Mouse (Mus musculus) Patski (cell line): ENCODE measurements at regions not wholly inside any gene's neighbourhood (a gene's known extent, or its start where the extent isn't known, plus 50 kb on each side); places are given as distances from the start of the nearest gene placed in this dataset.
"Not testable (repeated sequence)": the region's sequence is repeated elsewhere in the genome, so short reads cannot be mapped to it uniquely, and the experiment has no call there.

ENCODE experiments used
- ATAC-seq: fragments of 100-300 bp; one replicate; pipeline ENCODE4 v1.8.0; 2021
- CTCF ChIA-PET: fragments of 350-600 bp; sonication (Branson Sonifier 250); formaldehyde crosslinking; loops from one replicate; lab custom pipeline; 2022; ENCODE audit warnings: inconsistent platforms; lab: Charles Lee
- POLR2A ChIA-PET: fragments of 350-600 bp; sonication (Branson Sonifier 250); formaldehyde crosslinking; loops from one replicate; lab custom pipeline; 2022; ENCODE audit warnings: antibody characterized with exemption, inconsistent platforms; lab: Charles Lee
- DNase-seq: peaks from one replicate; pipeline ENCODE4 v3.0.0-alpha.2; 2011; ENCODE audit warnings: low read depth, low spot score
- H3K27me3 ChIP-seq: fragments of 371-371 bp; one replicate; pipeline ENCODE4 v1.5.1; 2021
- CTCF ChIP-seq: fragments of 100-300 bp; IDR thresholded peaks from one replicate; pipeline ENCODE4 v1.5.1; 2021
- in situ Hi-C: fragments of 300-500 bp; cut with MboI; formaldehyde crosslinking; loops from 3 replicates; pipeline ENCODE4 v1.11.1; 2018; ENCODE audit warnings: low pct_unique_long_range_greater_than_20kb, mixed read lengths

DNA sequence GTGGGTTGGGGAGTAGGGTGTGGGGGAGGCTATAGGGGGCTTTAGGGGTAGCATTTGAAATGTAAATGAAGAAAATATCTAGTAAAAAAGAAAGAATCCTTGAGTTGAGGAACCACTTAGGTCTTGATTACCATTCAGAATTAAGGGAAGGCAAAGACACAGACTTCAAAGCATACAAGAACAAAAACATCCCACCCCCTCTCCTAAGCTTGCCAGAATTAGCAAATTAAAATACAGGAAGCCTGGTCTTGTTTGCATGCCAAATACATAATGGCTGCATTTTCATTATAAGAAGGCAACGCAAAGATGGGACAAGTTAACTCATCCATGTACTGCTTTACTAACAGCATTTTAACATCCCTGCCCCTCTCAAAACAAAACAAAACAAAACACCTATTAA is 61.6 kb upstream of the Emcn start:
- ATAC-seq (no peak), DNase-seq (no peak)
- no peaks in the 10 kb centered on the region for H3K27me3 ChIP-seq
- TF ChIP-seq CTCF: no peak
- in situ Hi-C loops: no loop called here
- ChIA-PET CTCF (no interaction called here), POLR2A (interaction anchor here (0.8 kb wide), 1 partner anchor 12 kb away, joined by 5 read pairs; no protein-coding TSS in a partner anchor)

DNA sequence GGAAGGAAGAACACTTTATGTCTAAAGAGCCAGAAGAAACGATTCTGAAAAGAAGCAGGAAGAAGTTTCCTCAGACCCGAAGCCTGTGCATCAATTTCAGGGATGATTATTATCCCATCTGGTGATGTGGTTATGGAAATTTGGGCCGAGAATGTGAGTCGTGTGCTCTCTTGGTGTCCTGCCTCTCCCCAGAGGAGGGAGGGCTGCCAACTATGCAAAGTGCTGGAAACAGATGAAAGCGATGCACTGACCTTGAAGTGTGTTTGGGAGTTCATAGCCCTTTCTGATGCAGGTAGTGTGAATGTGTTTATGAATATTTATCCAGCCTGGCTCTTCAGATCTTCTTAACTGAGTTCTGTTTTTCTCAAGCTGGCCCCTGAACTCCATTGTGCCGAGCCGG is 59.8 kb upstream of the Emcn start:
- DNase-seq: no peak

DNA sequence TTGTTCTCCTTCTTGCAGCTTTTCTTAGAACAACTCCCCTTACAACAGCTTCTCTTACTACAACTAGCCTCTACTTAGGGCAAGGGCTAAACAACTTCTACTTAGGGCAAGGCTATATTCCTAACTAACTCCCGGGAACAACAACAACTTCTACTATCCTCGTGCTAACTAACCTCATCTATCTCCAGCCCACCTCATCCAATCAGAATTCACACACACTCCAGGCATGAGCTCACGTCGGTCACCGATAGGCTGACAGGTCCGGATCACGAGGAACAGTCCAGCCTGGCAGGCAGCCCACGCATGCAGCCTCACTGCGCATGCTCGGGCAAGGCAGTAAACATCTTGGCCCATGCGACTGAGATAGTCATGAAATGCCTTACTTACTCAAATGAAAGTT is 53.3 kb upstream of the Emcn start:
- DNase-seq, in situ Hi-C loops, H3K27me3 ChIP-seq, ATAC-seq: not testable (repeated sequence)
- CTCF ChIA-PET: interaction anchor here (0.9 kb wide), 1 partner anchor 15 kb away, joined by 3 read pairs; no protein-coding TSS in a partner anchor
- POLR2A ChIA-PET: interaction anchor here (0.6 kb wide), 1 partner anchor 24 kb away, joined by 3 read pairs; no protein-coding TSS in a partner anchor

More for the DNA sequence above, 59.8 kb upstream of the Emcn start:
- ChIA-PET POLR2A (no interaction called here), CTCF (no interaction called here)
- TF ChIP-seq CTCF: no peak
- ATAC-seq: no peak
- in situ Hi-C loops: no loop called here
- no peaks in the 10 kb centered on the region for H3K27me3 ChIP-seq

DNA sequence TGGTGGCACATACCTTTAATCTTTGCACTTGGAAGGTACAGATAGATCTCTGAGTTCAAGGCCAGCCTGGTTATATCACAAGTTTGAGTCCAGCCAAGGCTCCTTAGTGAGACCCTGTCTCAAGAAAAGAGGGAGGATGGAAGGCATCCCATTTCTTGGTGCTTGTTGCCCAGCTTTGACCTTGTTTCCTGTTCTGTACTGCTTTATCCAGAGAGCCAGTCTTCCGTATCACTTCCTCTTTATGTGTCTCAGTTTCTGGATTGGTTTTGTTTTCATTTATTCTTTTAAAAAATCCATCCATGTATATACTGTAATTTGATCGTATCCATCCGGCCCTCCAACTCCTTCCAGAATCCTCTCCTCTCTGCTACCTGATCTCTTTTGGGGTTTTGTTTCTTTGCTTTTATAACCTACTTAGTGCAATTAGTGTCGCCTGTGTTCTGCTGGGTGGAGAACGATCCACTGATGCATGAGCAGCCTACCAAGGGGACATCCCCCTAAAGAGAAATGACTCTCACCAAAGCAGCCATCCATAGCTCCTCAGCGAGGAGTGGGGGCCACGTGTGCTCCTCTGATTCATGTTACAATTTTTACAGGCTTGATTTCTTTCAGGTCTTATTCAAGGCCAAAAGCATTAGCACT is 52.4 kb upstream of the Emcn start:
- ChIA-PET CTCF (interaction anchor here (1.5 kb wide), 2 partner anchors 15 to 22 kb away, joined by 4 to 5 read pairs; no protein-coding TSS in a partner anchor), POLR2A (interaction anchor here (0.5 to 0.7 kb wide), 3 partner anchors 463 to 1974 kb away, joined by 3 to 4 read pairs (median 3); no protein-coding TSS in a partner anchor)
- DNase-seq (peak; percentile 92), ATAC-seq (peak; percentile 56)
- H3K27me3 ChIP-seq: no peaks in the 10 kb centered on the region
- TF ChIP-seq CTCF: no peak
- in situ Hi-C loops: no loop called here

DNA sequence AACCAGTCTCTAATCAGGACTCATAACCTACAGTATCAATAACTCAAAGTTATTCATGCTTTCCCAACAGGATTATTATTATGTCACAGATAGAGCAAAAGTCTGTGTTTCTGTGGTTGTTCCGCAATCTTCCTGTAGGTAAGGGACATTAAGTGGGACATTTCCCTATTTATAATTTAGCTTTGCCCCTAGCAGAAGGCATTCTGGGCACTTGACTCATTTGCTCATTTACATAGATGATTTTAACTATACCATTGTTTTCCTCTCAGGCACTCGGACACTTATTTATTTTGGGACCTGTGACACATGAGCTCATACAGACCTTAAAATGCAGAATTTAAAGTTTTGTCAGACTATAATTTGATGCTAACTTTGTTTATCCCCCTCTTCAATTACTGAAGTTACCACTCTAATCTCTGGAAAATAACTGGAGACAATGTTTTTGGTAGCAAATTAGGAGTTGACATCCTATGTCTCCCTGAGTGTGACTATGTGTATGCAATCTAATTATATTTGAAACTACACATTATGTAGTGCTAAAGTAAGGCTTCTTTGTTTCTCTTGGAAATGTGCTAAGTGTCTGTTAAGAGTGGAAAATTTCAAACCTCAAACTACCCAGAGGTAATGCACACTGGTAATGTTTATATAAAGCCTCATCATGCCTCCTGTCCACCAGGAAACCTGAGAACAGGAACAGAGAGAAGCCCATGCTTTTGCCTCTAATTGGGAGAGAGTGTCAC is 51.8 kb upstream of the Emcn start:
- CTCF ChIA-PET: interaction anchor here (1.5 kb wide), 2 partner anchors 16 to 23 kb away, joined by 4 to 5 read pairs; no protein-coding TSS in a partner anchor
- in situ Hi-C loops: no loop called here
- TF ChIP-seq CTCF: no peak
- POLR2A ChIA-PET: interaction anchor here (0.5 to 0.7 kb wide), 4 partner anchors 13 to 1975 kb away, joined by 3 to 4 read pairs (median 3); no protein-coding TSS in a partner anchor
- no peaks in the 10 kb centered on the region for H3K27me3 ChIP-seq
- DNase-seq (no peak), ATAC-seq (peak; percentile 2)

DNA sequence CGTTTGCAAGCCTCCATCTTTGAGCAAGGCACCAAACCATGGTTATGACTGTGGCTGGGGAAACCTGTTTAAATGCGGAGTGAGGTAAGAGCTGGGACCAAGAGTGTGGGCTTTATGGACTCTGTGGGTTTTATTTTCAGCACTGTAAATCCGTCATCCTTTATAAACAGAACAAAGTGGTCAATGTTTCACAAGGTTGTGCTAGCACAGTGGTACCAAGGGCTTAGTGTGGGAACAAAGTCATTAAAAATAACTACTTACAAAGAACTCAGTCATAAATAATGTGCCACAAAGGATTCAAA is 51.2 kb upstream of the Emcn start:
- ATAC-seq: peak; percentile 46
- DNase-seq: peak; percentile 93
- no peak for TF ChIP-seq CTCF
- CTCF ChIA-PET: interaction anchor here (1.0 to 1.5 kb wide), 2 partner anchors 21 to 23 kb away, joined by 3 to 4 read pairs; no protein-coding TSS in a partner anchor
- no peaks in the 10 kb centered on the region for H3K27me3 ChIP-seq
- POLR2A ChIA-PET: interaction anchor here (0.6 kb wide), 1 partner anchor 13 kb away, joined by 3 read pairs; no protein-coding TSS in a partner anchor
- in situ Hi-C loops: no loop called here
